Mouse (Mus musculus): ENCODE data around the gene Tmprss3.

Gene Tmprss3

GRCm38 (mm10) chr17:31198877-31199276 lies at the start of gene Tmprss3:
Tmprss3 (minus strand) TSS chr17:31198977.
- DNase-seq: no peak

- DNase-seq: no peak
Measured at GRCm38 (mm10) chr17:31247144-31247543, 48.4 kb upstream of the Tmprss3 start.

GRCm38 (mm10) chr17:31245321-31245720 lies 46.5 kb upstream of the Tmprss3 start:
- DNase-seq: no peak

- DNase-seq: no peak
Measured at GRCm38 (mm10) chr17:31242764-31243163, 44.0 kb upstream of the Tmprss3 start.

- no peak for DNase-seq
Measured at GRCm38 (mm10) chr17:31241156-31241555, 42.4 kb upstream of the Tmprss3 start.

- DNase-seq: no peak
Measured at GRCm38 (mm10) chr17:31238234-31239020, 39.6 kb upstream of the Tmprss3 start.

GRCm38 (mm10) chr17:31235915-31236314 lies 37.1 kb upstream of the Tmprss3 start:
- no peak for DNase-seq

GRCm38 (mm10) chr17:31232251-31233010 lies 33.7 kb upstream of the Tmprss3 start:
- no peak for DNase-seq

GRCm38 (mm10) chr17:31231780-31232179 lies 33.0 kb upstream of the Tmprss3 start:
- DNase-seq: no peak

GRCm38 (mm10) chr17:31226931-31227330 lies 28.2 kb upstream of the Tmprss3 start:
- DNase-seq: no peak

- DNase-seq: no peak
Measured at GRCm38 (mm10) chr17:31226368-31226767, 27.6 kb upstream of the Tmprss3 start.

- no peak for DNase-seq
Measured at GRCm38 (mm10) chr17:31224591-31224990, 25.8 kb upstream of the Tmprss3 start.

- no peak for DNase-seq
Measured at GRCm38 (mm10) chr17:31223835-31224234, 25.1 kb upstream of the Tmprss3 start.

GRCm38 (mm10) chr17:31222810-31223310 lies 24.1 kb upstream of the Tmprss3 start:
- DNase-seq: no peak

GRCm38 (mm10) chr17:31216068-31216955 lies 17.5 kb upstream of the Tmprss3 start:
- DNase-seq: no peak

- no peak for DNase-seq
Measured at GRCm38 (mm10) chr17:31211881-31212280, 13.1 kb upstream of the Tmprss3 start.

- no peak for DNase-seq
Measured at GRCm38 (mm10) chr17:31210299-31210698, 11.5 kb upstream of the Tmprss3 start.

GRCm38 (mm10) chr17:31209376-31209930 lies 10.7 kb upstream of the Tmprss3 start:
- DNase-seq: no peak

GRCm38 (mm10) chr17:31208654-31209053 lies 9.9 kb upstream of the Tmprss3 start:
- DNase-seq: no peak

GRCm38 (mm10) chr17:31207771-31208334 lies 9.1 kb upstream of the Tmprss3 start, which contains the start of gene Ubash3a:
Ubash3a (plus strand) TSS chr17:31207873.
- no peak for DNase-seq

GRCm38 (mm10) chr17:31196283-31196682 lies 2.5 kb downstream of the Tmprss3 start:
- DNase-seq: no peak

GRCm38 (mm10) chr17:31195207-31195606 lies 3.6 kb downstream of the Tmprss3 start:
- no peak for DNase-seq

Measured in layer of hippocampus, adult 9-11 months (tissue).